Mouse (Mus musculus): ENCODE data around the gene Fam219b. TPM values are rescaled to one million over a fixed set of nuclear protein-coding genes. Genes with fewer than 3 reads are reported as not detected.

Gene Fam219b
- total and polyA plus RNA-seq, 2 experiments = 5.4 to 6.7 TPM

GRCm38 (mm10) chr9:57565741-57566221, 28.5 kb downstream of the Fam219b start:
- Histone ChIP-seq H3K4me3 (ENCODE audit: insufficient read depth, low read depth, low read length) (no peak overlapping the region), H3K27me3 (ENCODE audit: control insufficient read depth, insufficient read depth, low read length) (no peaks in the 10 kb centered on the region), H3K36me3 (ENCODE audit: control insufficient read depth, insufficient read depth, low read length) (peaks cover 7% of the 10 kb centered on the region), H3K9ac (ENCODE audit: low read depth, low read length) (no peak overlapping the region), H3K79me2 (ENCODE audit: control insufficient read depth, insufficient read depth, low read length) (peaks cover 35% of the 10 kb centered on the region; the same call in 1 of the 2 replicates), H3K27ac (replicated peaks; ENCODE audit: insufficient read depth, low read depth, low read length) (no peak overlapping the region), H3K4me1 (ENCODE audit: control insufficient read depth, insufficient read depth, low read length) (peaks cover 11% of the 10 kb centered on the region)
- no peak for TF ChIP-seq POLR2A (IDR thresholded peaks at IDR 0.05; ENCODE audit: extremely low read depth, insufficient read depth, low read length)
- no peak for TF ChIP-seq CTCF (IDR thresholded peaks at IDR 0.05; ENCODE audit: low read depth, low read length)
- DNase-seq (ENCODE audit: extremely low read depth, low read depth, low spot score) = no peak
- 68% methylated on average over 10 of the region's 10 CpGs for WGBS

- H3K27ac ChIP-seq (replicated peaks; ENCODE audit: insufficient read depth, low read depth, low read length) = no peak overlapping the region
- H3K36me3 ChIP-seq (ENCODE audit: control insufficient read depth, insufficient read depth, low read length) = peaks cover 7% of the 10 kb centered on the region
- peak; percentile 24 for DNase-seq (ENCODE audit: extremely low read depth, low read depth, low spot score)
- H3K27me3 ChIP-seq (ENCODE audit: control insufficient read depth, insufficient read depth, low read length) = no peaks in the 10 kb centered on the region
- no peak for TF ChIP-seq POLR2A (IDR thresholded peaks at IDR 0.05; ENCODE audit: extremely low read depth, insufficient read depth, low read length)
- TF ChIP-seq CTCF (IDR thresholded peaks at IDR 0.05; ENCODE audit: low read depth, low read length) = peak; percentile 57
- H3K4me1 ChIP-seq (ENCODE audit: control insufficient read depth, insufficient read depth, low read length) = peaks cover 7% of the 10 kb centered on the region
- WGBS = 41% methylated on average over 8 of the region's 8 CpGs
- H3K9ac ChIP-seq (ENCODE audit: low read depth, low read length) = no peak overlapping the region
- no peak overlapping the region for H3K4me3 ChIP-seq (ENCODE audit: insufficient read depth, low read depth, low read length)
- H3K79me2 ChIP-seq (ENCODE audit: control insufficient read depth, insufficient read depth, low read length) = peaks cover 30% of the 10 kb centered on the region; the same call in 1 of the 2 replicates
These were observed 29.5 kb downstream of the Fam219b start for GRCm38 (mm10) chr9:57566846-57567245.

- no peaks in the 10 kb centered on the region for H3K27me3 ChIP-seq (ENCODE audit: control insufficient read depth, insufficient read depth, low read length)
- WGBS = 93% methylated on average over 6 of the region's 6 CpGs
- no peak for TF ChIP-seq CTCF (IDR thresholded peaks at IDR 0.05; ENCODE audit: low read depth, low read length)
- TF ChIP-seq POLR2A (IDR thresholded peaks at IDR 0.05; ENCODE audit: extremely low read depth, insufficient read depth, low read length) = no peak
- H3K79me2 ChIP-seq (ENCODE audit: control insufficient read depth, insufficient read depth, low read length) = peaks cover 24% of the 10 kb centered on the region; the same call in 1 of the 2 replicates
- peaks cover 5% of the 10 kb centered on the region for H3K4me1 ChIP-seq (ENCODE audit: control insufficient read depth, insufficient read depth, low read length)
- DNase-seq (ENCODE audit: extremely low read depth, low read depth, low spot score) = no peak
- H3K4me3 ChIP-seq (ENCODE audit: insufficient read depth, low read depth, low read length) = no peak overlapping the region
- no peak overlapping the region for H3K9ac ChIP-seq (ENCODE audit: low read depth, low read length)
- H3K36me3 ChIP-seq (ENCODE audit: control insufficient read depth, insufficient read depth, low read length) = peaks cover 7% of the 10 kb centered on the region
- H3K27ac ChIP-seq (replicated peaks; ENCODE audit: insufficient read depth, low read depth, low read length) = no peak overlapping the region
These were observed 31.2 kb downstream of the Fam219b start for GRCm38 (mm10) chr9:57568500-57568899.

GRCm38 (mm10) chr9:57574397-57574796, 37.1 kb downstream of the Fam219b start:
- TF ChIP-seq POLR2A (IDR thresholded peaks at IDR 0.05; ENCODE audit: extremely low read depth, insufficient read depth, low read length) = no peak
- no peak for DNase-seq (ENCODE audit: extremely low read depth, low read depth, low spot score)

GRCm38 (mm10) chr9:57575577-57575976, 38.2 kb downstream of the Fam219b start:
- Histone ChIP-seq H3K4me3 (ENCODE audit: insufficient read depth, low read depth, low read length) (no peak overlapping the region), H3K27me3 (ENCODE audit: control insufficient read depth, insufficient read depth, low read length) (no peaks in the 10 kb centered on the region), H3K4me1 (ENCODE audit: control insufficient read depth, insufficient read depth, low read length) (no peaks in the 10 kb centered on the region), H3K9ac (ENCODE audit: low read depth, low read length) (no peak overlapping the region), H3K36me3 (ENCODE audit: control insufficient read depth, insufficient read depth, low read length) (peaks cover 5% of the 10 kb centered on the region; the same call in 1 of the 2 replicates), H3K27ac (replicated peaks; ENCODE audit: insufficient read depth, low read depth, low read length) (no peak overlapping the region), H3K79me2 (ENCODE audit: control insufficient read depth, insufficient read depth, low read length) (no peaks in the 10 kb centered on the region; the same call in 1 of the 2 replicates)
- no peak for TF ChIP-seq POLR2A (IDR thresholded peaks at IDR 0.05; ENCODE audit: extremely low read depth, insufficient read depth, low read length)
- no peak for TF ChIP-seq CTCF (IDR thresholded peaks at IDR 0.05; ENCODE audit: low read depth, low read length)
- DNase-seq (ENCODE audit: extremely low read depth, low read depth, low spot score) = no peak
- 81% methylated on average over 3 of the region's 3 CpGs for WGBS

More at GRCm38 (mm10) chr9:57574397-57574796, 37.1 kb downstream of the Fam219b start:
- peaks cover 7% of the 10 kb centered on the region; the same call in 1 of the 2 replicates for H3K36me3 ChIP-seq (ENCODE audit: control insufficient read depth, insufficient read depth, low read length)
- no peaks in the 10 kb centered on the region for H3K27me3 ChIP-seq (ENCODE audit: control insufficient read depth, insufficient read depth, low read length)
- H3K27ac ChIP-seq (replicated peaks; ENCODE audit: insufficient read depth, low read depth, low read length) = no peak overlapping the region
- H3K4me1 ChIP-seq (ENCODE audit: control insufficient read depth, insufficient read depth, low read length) = no peaks in the 10 kb centered on the region
- H3K4me3 ChIP-seq (ENCODE audit: insufficient read depth, low read depth, low read length) = no peak overlapping the region
- H3K9ac ChIP-seq (ENCODE audit: low read depth, low read length) = no peak overlapping the region
- H3K79me2 ChIP-seq (ENCODE audit: control insufficient read depth, insufficient read depth, low read length) = peaks cover 4% of the 10 kb centered on the region; the same call in 1 of the 2 replicates

- DNase-seq (ENCODE audit: extremely low read depth, low read depth, low spot score) = no peak
- peaks cover 15% of the 10 kb centered on the region; the same call in 1 of the 2 replicates for H3K36me3 ChIP-seq (ENCODE audit: control insufficient read depth, insufficient read depth, low read length)
- H3K4me3 ChIP-seq (ENCODE audit: insufficient read depth, low read depth, low read length) = no peak overlapping the region
- H3K79me2 ChIP-seq (ENCODE audit: control insufficient read depth, insufficient read depth, low read length) = no peaks in the 10 kb centered on the region; the same call in 1 of the 2 replicates
- H3K4me1 ChIP-seq (ENCODE audit: control insufficient read depth, insufficient read depth, low read length) = no peaks in the 10 kb centered on the region
- no peaks in the 10 kb centered on the region for H3K27me3 ChIP-seq (ENCODE audit: control insufficient read depth, insufficient read depth, low read length)
- TF ChIP-seq CTCF (IDR thresholded peaks at IDR 0.05; ENCODE audit: low read depth, low read length) (no peak), POLR2A (IDR thresholded peaks at IDR 0.05; ENCODE audit: extremely low read depth, insufficient read depth, low read length) (no peak)
- 80% methylated on average over 6 of the region's 6 CpGs for WGBS
- H3K9ac ChIP-seq (ENCODE audit: low read depth, low read length) = no peak overlapping the region
- H3K27ac ChIP-seq (replicated peaks; ENCODE audit: insufficient read depth, low read depth, low read length) = no peak overlapping the region
These were observed 40.0 kb downstream of the Fam219b start for GRCm38 (mm10) chr9:57577144-57577849.
